Mouse (Mus musculus): ENCODE measurements at regions not wholly inside any gene's neighbourhood (a gene's known extent, or its start where the extent isn't known, plus 50 kb on each side); places are given as distances from the start of the nearest gene placed in this dataset.

- no peak for TF ChIP-seq EP300 (IDR thresholded peaks at IDR 0.05; ENCODE audit: low read depth)
- TF ChIP-seq CTCF (IDR thresholded peaks at IDR 0.05; ENCODE audit: low read depth), result no peak
Measured at GRCm38 (mm10) chr10:15013919-15014318, 295.9 kb upstream of the Gje1 start.

Data from liver, postnatal 0 days (tissue).